Mouse (Mus musculus): ENCODE measurements around the gene Cyld. TPM values are rescaled to one million over a fixed set of nuclear protein-coding genes. Genes with fewer than 3 reads are reported as not detected.
"Not testable (repeated sequence)": the region's sequence is repeated elsewhere in the genome, so short reads cannot be mapped to it uniquely, and the experiment has no call there.

Gene Cyld
- total RNA-seq (2021) = 36.6 and 39.8 TPM in 2 replicates
- long read RNA-seq, experiment 1, full-length matches to known transcripts = 15 of 35 reads
- long read RNA-seq, experiment 1, partial matches to known transcripts = 4 of 35 reads
- long read RNA-seq, experiment 1, other reads (novel, unspliced or antisense) = 16 of 35 reads
- long read RNA-seq, experiment 2, full-length matches to known transcripts = 9 of 21 reads
- long read RNA-seq, experiment 2, partial matches to known transcripts = 2 of 21 reads
- long read RNA-seq, experiment 2, other reads (novel, unspliced or antisense) = 10 of 21 reads

DNA sequence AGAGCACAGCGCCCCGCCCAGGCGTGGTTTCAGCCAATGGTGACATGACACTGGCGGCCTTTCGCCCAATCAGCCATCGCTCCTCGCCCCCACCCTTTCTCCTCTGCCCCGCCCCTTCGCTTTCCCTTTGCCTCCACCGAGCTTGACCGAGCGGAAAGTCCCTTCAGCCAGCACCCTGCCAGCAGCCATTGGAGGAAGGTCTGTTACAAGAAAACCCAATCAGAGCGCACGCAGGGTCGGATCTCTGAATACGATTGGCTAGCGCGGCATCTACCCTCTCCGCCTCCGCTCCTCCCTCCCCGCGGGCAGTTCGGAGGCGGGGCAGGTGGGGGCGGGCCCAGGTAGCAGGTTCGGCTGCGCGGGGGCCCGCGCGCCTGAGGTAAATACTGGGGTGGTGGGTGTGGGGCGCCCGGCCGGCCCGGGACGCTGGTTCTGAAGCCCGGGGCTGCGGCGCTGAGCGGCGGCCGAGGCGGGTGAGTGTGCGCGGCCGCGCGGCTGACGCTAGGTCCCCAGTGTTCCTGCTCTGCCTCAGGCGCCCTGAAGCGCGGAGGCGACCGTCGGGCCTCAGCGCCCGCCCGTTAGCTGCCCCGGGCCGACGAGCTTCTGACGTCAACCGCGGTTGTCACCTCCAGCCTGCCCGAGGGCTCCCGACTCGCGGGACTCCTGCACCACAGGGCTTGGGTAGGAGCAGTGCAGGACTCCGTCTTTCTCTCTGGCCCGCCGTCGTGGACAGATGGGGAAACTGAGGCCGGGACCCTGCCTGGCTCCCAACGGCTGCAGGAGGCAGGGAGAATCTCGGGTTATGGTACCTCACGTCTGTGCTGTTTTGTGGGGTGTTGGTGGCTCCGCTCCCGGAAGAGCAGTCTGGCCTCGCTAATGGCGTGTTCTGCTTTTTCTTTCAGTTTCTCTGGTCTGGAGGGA is at the start of gene Cyld:
TSS of gene Cyld (plus strand) at position 308 of the 921 bp plus-strand sequence.
- DNase-seq = peak; percentile 99

DNA sequence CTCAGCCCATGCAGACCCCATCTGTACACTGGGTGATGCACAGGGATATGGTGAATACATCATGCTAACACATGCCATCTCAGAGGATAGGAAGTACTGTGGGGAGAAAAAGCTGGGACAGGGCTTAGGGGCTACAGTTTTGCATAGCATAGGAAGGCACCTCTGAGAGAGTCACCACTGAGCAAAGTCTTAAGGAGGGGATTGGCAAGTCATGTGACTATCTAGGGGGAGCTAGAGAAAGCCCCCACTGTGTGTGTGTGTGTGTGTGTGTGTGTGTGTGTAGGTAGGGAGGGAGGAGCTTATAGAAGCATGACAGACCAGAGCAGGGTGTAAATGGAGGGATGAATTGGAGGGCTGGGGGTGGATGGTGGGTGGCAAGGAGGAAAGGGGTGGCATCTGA is 48.5 kb upstream of the Cyld start:
- DNase-seq = no peak

DNA sequence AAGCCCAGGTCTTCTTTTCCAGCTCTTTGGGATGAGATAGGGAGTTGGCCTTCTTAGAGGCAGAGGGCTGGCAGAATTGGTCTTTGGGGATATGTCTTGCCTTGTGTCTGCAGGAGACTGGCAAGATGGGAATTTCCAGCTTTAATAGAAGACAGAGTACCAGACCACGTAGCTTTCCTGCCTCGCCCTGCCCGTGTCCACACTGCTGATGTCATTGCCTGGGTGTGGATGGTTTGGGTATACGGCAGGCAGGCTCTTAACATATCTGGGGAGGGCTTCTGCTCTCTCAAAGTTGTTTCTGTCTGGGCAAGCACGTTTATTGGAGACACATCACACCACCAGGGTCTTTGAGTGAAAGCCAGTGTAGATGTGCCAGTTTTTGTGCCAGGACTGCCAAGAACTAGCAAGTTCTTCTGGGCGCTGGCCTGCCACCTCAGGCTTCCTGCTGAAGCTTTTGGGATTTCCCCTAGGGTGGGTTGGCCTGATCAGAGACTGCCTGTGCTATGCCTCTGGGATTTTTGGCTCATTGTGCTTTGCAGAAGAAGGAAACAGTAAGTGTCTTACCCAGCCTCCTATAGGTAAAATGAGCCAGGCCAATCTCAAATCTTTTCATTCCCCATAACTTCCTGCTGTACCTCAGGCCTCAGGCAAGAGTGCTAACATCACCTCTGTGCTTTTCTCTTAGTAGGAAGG is 46.7 kb upstream of the Cyld start:
- DNase-seq = no peak

- not testable (repeated sequence) for DNase-seq
Observed at GRCm38 (mm10) chr8:88651122-88651521, 45.7 kb upstream of the Cyld start.

GRCm38 (mm10) chr8:88655334-88655733 is 41.5 kb upstream of the Cyld start:
- no peak for DNase-seq

GRCm38 (mm10) chr8:88659873-88660272 is 37.0 kb upstream of the Cyld start:
- DNase-seq = no peak

DNA sequence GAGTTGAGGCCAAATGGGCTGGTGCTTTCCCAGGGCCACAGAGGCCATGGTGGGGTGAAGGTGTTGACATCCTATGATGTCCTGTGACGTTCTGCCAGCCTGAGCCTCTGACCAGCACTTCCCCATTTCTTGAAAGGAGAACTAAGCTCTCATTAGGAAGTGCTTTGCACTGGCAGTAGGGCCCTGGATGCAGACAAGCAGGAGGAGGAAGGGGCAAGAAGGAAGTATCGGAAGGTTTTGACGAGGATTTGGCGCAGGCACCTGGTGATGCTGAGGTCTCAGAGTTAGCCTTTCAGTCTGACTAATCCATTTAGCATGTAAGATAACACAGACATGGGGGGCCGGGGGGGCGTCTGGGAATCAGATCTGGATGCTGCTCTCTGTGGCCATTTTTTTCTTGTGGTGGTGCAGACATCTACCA is 34.4 kb upstream of the Cyld start:
- no peak for DNase-seq

DNA sequence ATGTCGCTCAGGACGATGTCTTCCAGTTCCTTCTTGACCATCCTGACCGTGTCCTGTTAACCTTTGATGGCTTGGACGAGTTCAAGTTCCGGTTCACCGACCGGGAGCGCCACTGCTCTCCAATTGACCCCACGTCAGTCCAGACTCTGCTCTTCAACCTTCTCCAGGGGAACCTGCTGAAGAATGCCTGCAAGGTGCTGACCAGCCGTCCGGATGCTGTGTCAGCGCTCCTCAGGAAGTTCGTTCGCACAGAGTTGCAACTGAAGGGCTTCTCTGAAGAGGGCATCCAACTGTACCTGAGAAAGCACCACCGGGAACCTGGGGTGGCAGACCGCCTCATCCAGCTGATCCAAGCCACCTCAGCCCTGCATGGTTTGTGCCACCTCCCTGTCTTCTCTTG is 32.7 kb upstream of the Cyld start:
- DNase-seq = no peak

GRCm38 (mm10) chr8:88664947-88665346 is 31.9 kb upstream of the Cyld start:
- no peak for DNase-seq

DNA sequence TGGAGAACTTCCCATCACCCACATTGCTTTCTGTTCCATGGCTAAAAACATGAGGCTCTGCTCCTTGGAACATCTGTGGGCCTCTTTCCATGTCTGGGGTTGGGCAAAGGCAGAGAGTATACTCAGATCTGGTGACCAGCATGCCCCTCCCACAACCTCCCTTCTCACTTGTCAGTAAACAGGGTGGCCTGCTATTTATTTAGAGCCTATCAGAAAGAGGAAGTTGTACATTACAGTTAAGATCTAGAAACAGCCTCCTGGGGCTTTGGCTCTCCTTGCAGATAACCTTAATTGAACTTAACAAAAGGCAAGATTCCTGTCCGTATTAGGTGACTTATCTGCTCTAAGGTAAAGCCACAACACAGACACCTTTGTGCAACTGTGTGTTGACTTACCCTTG is 30.4 kb upstream of the Cyld start:
- DNase-seq = peak; percentile 18

GRCm38 (mm10) chr8:88668400-88669086 is 28.3 kb upstream of the Cyld start:
- DNase-seq = peak; percentile 16

DNA sequence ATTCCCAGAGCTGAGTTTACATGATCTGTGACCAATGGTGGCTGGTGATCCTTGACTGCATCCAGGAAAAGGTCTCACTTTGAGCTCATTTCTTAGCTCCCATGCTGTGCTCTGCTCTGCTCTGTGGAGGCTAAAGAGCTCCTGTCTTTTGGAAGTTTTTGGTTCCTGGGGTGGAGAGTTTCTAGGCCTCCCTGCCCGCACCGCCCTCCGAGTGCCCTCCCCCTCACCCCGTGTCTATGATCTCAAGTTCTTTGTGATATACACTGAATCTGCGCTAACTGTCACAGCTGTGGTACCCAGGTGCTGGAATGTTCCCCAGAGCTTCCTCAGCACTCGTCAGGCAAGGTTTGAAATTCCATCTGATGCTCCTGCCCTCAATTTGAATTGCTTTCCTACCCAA is 26.0 kb upstream of the Cyld start:
- no peak for DNase-seq

GRCm38 (mm10) chr8:88671575-88671974 is 25.3 kb upstream of the Cyld start:
- DNase-seq = no peak

GRCm38 (mm10) chr8:88673859-88674258 is 23.0 kb upstream of the Cyld start:
- DNase-seq = no peak

GRCm38 (mm10) chr8:88675372-88676165 is 21.3 kb upstream of the Cyld start:
- no peak for DNase-seq

DNA sequence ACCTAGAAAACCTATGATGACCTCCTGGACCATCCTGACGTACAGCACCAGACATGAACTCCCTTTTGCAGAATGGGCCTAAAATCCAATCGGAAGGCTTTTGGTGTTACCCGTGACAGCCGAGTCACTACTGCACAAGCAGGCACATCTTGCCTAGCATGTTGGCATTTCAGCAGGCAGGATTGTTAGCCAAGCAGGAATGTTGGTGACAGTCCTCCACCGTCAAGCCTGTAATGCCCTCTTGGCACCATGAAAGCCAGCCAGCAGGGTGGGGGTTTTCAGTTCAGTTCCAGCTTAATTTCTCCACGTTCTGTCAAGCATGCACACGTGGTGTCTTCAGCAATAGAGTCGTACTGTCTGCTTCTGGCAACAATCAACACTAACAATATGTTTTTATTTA is 19.8 kb upstream of the Cyld start:
- DNase-seq = no peak

DNA sequence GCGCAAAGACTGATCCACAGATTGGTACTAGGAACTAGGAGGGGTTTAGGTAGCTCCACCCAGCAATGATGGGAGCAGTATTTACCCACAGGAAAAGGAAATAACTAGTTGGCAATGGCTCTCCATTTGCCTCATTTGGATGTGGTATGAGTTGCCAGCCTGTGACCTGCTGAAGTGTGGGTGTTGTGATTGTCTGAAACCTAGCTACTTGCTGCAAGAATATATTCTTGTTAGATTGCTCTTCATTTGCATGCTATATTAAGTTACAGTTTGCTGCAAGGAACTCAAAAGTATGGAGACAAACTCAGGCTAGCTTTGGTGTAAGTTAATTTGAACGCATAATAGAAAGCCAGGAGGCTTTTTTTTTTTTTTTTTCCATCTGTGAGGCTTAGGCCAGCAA is 16.3 kb upstream of the Cyld start:
- DNase-seq = no peak

- DNase-seq = no peak
Observed at GRCm38 (mm10) chr8:88681046-88681445, 15.8 kb upstream of the Cyld start.

DNA sequence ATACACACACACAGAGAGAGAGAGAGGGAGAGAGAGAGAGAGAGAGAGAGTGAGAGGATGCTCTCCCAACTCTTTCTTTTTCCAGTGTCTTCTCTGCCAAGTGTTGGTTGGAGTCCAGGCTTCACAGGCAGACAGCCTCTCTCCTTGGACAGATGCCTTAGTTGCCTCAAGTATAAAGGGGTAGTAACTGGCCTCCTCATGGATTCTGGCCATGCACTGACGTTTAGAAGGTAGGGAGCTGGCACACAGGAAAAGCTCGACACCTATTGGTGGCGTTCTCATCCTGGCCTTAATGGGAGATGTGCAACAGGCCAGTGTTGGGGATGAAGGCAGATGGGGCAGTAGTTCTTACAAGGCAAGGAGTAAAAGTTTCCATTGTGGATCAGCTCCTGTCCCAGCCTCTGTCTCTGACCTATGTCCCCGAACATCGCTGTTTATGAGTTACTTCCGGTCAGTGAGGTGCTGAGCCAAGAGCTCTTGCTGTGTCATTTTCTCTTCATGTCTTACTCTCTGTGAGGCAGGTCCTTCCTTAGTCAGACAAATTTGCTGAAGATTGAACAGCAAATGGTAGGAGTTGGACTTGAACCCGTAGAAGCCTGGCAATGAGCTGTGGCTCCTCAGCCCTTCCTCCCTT is 13.1 kb upstream of the Cyld start:
- no peak for DNase-seq

- DNase-seq = no peak
Observed at GRCm38 (mm10) chr8:88686226-88686905, 10.5 kb upstream of the Cyld start.

GRCm38 (mm10) chr8:88686906-88687235 is 10.0 kb upstream of the Cyld start:
- DNase-seq = no peak
